Mouse (Mus musculus): ENCODE data around the gene Fxr1.

DNA sequence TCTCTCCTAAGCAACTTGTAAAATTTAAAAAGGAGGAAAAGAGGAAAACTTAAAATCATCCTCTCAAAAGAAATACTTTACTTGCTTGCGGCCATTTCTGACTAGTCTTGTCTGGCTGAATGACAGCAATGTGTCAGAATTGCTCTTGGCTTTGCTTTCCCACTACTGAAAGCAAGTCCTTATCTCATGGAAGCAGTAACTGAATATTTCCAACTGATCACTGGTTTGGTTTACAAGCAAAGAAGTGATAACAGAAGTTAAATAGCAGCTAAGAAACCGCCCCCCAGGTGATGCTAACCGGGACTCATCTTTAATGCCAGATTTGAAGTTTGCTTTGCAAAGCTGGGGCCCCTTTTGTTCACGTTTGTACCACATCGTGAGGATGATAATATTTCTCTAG, 63.9 kb downstream of the Fxr1 start:
- TF ChIP-seq CTCF (IDR thresholded peaks at IDR 0.05; ENCODE audit: low read depth) (no peak), EP300 (optimal IDR thresholded peaks at IDR 0.05) (no peak)
